Mouse (Mus musculus) forebrain, embryonic 13.5 days (tissue): Measurements from ENCODE around the gene Clcn7. TPM values are rescaled to one million over a fixed set of nuclear protein-coding genes. Genes with fewer than 3 reads are reported as not detected.
"Not testable (repeated sequence)": the region's sequence is repeated elsewhere in the genome, so short reads cannot be mapped to it uniquely, and the experiment has no call there.

Experiments used
- ATAC-seq: fragments of 200-750 bp; cut with Nextera tagmentation; 2 replicates; pipeline ENCODE4 v1.8.0; 2017
- H3K27ac ChIP-seq: fragments of 300-500 bp; sonication (generic); 2 replicates; pipeline ENCODE4 v1.5.1; 2015; ENCODE audit warnings: inconsistent platforms, mild to moderate bottlenecking, moderate library complexity
- H3K27me3 ChIP-seq: fragments of 300-500 bp; sonication (generic); 2 replicates; pipeline ENCODE4 v1.6.1; 2015; ENCODE audit warnings: mild to moderate bottlenecking, inconsistent platforms
- H3K36me3 ChIP-seq: fragments of 300-500 bp; sonication (generic); 2 replicates; pipeline ENCODE4 v1.6.1; 2015; ENCODE audit warnings: mild to moderate bottlenecking, inconsistent platforms; ENCODE audit not compliant: poor library complexity, severe bottlenecking
- H3K4me1 ChIP-seq: fragments of 300-500 bp; sonication (generic); 2 replicates; pipeline ENCODE4 v1.6.1; 2015; ENCODE audit warnings: inconsistent platforms
- H3K4me2 ChIP-seq: fragments of 300-500 bp; sonication (generic); 2 replicates; pipeline ENCODE4 v1.6.1; 2015; ENCODE audit warnings: inconsistent platforms, mild to moderate bottlenecking, moderate library complexity
- H3K4me3 ChIP-seq: fragments of 300-500 bp; sonication (generic); 2 replicates; pipeline ENCODE4 v1.5.1; 2015; ENCODE audit warnings: mild to moderate bottlenecking, inconsistent platforms
- H3K9ac ChIP-seq: fragments of 300-500 bp; sonication (generic); 2 replicates; pipeline ENCODE4 v1.6.1; 2015; ENCODE audit warnings: mild to moderate bottlenecking, inconsistent platforms
- H3K9me3 ChIP-seq: fragments of 300-500 bp; sonication (generic); replicated peaks from 2 replicates; pipeline ENCODE4 v1.6.1; 2016; ENCODE audit warnings: inconsistent platforms
- WGBS: fragments of 180-500 bp; shearing (Covaris S2); methylation state at CpG from one replicate; pipeline ENCODE4 v1.1.7; 2015; 5-methylcytosine and 5-hydroxymethylcytosine counted together
- polyA plus RNA-seq: library from polyadenylated mRNA; unstranded; fragments of >200 nt; fragmentation: Nextera tagmentation; extraction: Ambion mirVana; gene quantifications from 2 replicates; pipeline ENCODE4 v1.2.1, GENCODE M21; 2015

Gene Clcn7
- polyA plus RNA-seq, 1 experiment from 2014 or later = 23.6 TPM

DNA sequence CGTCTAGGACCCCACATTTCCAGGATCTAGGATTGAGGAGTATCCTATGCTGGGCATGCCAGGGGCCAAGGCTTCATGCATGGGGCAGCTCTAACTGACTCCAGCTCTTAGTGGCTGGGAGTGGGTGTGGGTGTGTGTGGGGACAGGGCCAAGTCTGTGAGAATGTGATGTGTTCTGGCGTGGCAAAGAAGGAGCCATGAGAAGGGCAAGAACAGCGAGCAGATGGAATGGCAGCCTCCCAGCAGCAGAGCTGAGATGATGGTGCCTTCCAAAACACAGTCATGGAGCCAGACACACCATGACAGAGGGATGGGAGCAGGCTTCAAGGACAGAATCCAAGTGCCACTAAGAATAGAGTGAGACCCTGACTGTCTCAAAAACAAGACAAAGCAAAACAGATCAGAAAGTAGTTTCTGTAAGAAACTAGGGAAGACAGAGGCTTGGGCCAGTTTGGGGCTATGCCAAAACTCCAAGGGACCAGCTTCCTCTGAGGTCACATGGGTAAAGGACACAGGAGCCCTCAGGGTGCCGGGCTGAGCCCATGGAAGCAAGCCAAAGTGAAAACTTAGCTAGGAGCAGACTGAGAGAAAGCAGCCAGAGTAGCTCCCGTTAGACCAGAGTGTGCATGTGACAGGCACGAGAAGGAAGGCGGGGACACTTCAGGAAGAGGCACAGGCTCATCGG is 21.3 kb upstream of the Clcn7 start:
- Histone ChIP-seq H3K27ac (no peak overlapping the region), H3K4me1 (peaks cover 18% of the 10 kb centered on the region), H3K36me3 (peaks cover 65% of the 10 kb centered on the region), H3K27me3 (no peaks in the 10 kb centered on the region), H3K9ac (0 out of 2 replicates have a peak overlapping the region, but pooled peaks have one; percentile 21), H3K9me3 (no peaks in the 10 kb centered on the region), H3K4me2 (no peak overlapping the region), H3K4me3 (no peak overlapping the region)
- WGBS = 86% methylated on average over 8 of the region's 8 CpGs
- ATAC-seq = no peak; the same call in 1 of the 2 replicates

DNA sequence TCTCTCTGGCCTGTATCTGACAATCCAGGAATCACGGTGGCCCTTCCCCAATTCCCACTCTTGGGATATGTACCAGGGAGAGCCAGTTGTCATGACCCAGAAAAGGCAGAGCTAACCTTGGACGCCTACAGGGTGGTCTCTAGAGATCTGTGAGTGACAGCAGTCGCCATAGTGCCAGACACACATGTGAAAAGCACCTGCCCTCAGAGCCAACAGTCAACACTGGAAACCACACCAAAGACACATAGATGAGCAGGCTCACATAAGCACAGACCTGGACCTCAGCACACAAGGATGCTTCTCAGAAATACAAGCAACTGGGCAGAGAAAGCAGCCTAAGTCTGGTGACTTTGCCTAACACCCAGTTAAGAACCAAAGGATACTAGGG is 20.8 kb upstream of the Clcn7 start:
- Histone ChIP-seq H3K36me3 (peaks cover 59% of the 10 kb centered on the region), H3K27ac (no peak overlapping the region), H3K27me3 (no peaks in the 10 kb centered on the region; the same call in 1 of the 2 replicates), H3K4me1 (peaks cover 18% of the 10 kb centered on the region), H3K4me3 (no peak overlapping the region), H3K9me3 (no peaks in the 10 kb centered on the region), H3K4me2 (no peak overlapping the region), H3K9ac (no peak overlapping the region)
- WGBS = 84% methylated on average over 3 of the region's 3 CpGs
- no peak for ATAC-seq

DNA sequence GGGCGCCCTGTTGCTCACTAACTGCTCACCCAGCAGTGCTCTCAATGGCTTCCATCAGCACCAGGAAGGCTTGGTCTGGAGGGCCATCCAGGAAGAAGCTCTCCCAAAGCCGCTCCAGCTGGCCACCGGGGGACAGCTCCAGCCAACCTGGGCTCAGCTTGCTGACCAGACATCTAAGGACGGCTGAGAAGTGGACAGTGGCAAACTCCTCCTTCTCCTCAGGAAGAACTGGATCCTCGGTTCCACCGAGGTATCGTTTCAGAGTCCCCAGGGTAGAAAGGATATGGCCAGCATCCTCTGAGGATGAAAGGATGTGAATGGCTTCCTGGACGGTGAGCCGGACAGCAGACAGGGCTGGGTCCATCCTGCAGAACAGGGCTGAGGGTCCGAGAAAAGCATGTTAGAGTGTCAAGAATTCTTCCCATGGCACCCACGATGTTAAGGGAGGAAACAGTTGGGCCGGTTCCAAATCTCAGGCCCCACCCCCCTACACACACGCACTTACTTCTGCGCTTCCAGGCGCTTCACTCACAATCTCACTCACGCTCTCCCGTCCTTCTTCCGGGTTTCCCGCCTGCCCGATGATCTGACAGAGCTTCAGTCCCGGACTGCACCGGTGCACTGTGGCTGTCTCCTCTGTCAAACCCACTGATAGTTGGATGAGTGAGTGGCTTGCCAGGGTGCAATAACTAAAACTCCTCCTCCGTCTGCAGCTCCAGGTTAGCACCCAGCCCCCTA is 18.1 kb upstream of the Clcn7 start:
- H3K27ac ChIP-seq = peak overlapping the region; percentile 89
- peaks cover 35% of the 10 kb centered on the region for H3K36me3 ChIP-seq
- peak overlapping the region; percentile 58 for H3K4me3 ChIP-seq
- H3K4me2 ChIP-seq = peak overlapping the region; percentile 97
- peak overlapping the region; percentile 76 for H3K9ac ChIP-seq
- peaks cover 4% of the 10 kb centered on the region for H3K27me3 ChIP-seq
- H3K9me3 ChIP-seq = no peaks in the 10 kb centered on the region
- H3K4me1 ChIP-seq = peaks cover 18% of the 10 kb centered on the region
- 13% methylated on average over 23 of the region's 23 CpGs for WGBS
- no peak for ATAC-seq

DNA sequence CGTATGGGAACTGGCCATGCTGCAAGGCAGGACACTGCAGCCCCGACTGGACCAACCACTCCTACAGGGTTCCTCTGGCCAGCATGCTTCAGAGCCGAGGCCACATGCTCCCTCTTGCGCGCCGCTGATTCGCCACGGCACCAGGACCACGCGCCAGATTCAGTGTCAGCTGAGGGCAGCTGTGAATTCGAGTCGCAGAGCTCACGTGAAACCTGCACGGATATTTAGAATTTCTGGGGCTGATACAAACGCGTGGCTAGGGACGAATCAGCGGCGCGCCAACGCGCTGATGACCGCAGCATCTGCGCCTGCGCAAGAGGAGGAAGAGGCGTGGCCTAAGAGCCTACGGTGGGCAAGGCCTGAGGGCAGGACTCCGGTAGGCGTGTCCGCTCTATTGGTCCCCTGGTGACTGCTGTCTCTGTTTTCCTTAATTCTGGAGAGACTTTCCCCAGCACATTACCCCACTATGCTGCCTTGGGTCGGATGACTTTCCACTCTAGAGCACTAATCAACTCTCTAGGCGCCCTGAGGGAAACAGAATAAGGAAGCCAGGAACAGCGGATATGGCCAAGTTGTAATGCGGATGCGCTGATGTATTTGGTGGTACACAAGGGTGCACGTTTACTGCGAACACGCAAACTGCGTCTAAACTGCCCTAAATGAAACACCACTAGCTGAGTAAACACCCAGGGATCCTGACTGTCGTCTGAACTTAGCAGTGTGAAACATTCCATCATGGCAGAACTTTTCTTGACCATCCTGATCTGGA is 17.3 kb upstream of the Clcn7 start, which contains the start of gene Telo2:
Gene Telo2 (minus strand): TSS at position 304 of the 769 bp plus-strand sequence.
- Histone ChIP-seq H3K4me2 (peak within 1 kb of the TSS; percentile 97), H3K9me3 (no peaks in the 10 kb centered on the region), H3K36me3 (peaks cover 27% of the 10 kb centered on the region), H3K27me3 (peaks cover 4% of the 10 kb centered on the region), H3K9ac (peak within 1 kb of the TSS; percentile 76), H3K27ac (peak within 1 kb of the TSS; percentile 89), H3K4me3 (peak within 1 kb of the TSS; percentile 58), H3K4me1 (peaks cover 18% of the 10 kb centered on the region)
- WGBS = 4% methylated on average over 40 of the region's 40 CpGs
- peak; percentile 94 for ATAC-seq

DNA sequence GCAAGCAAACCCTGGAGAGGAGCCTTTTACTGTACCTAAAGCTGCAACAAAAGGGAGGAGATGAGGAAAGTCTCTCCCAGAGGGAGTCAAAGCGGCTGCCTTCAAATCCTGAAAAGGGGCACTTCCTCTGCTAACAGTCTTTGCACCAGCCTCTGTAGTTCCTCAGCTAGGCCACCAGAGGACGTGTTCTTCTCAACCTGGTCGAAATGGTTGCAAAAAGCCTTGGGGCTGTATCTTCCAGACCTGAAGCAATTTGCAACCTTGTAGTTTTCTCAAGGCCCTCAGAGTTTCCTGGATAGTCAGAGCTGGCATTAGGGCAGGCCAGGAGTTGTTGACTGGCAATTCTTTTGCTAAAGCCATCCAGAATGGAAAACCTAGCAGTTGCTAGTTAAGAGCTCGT is 15.9 kb upstream of the Clcn7 start:
- no peak overlapping the region for H3K4me3 ChIP-seq
- ATAC-seq = no peak
- H3K27ac ChIP-seq = no peak overlapping the region
- 34% methylated on average over 4 of the region's 4 CpGs for WGBS
- H3K4me2 ChIP-seq = peak overlapping the region; percentile 7; the same call in 1 of the 2 replicates
- peaks cover 7% of the 10 kb centered on the region for H3K27me3 ChIP-seq
- H3K9ac ChIP-seq = no peak overlapping the region
- no peaks in the 10 kb centered on the region for H3K9me3 ChIP-seq
- peaks cover 15% of the 10 kb centered on the region for H3K36me3 ChIP-seq
- H3K4me1 ChIP-seq = peaks cover 14% of the 10 kb centered on the region

DNA sequence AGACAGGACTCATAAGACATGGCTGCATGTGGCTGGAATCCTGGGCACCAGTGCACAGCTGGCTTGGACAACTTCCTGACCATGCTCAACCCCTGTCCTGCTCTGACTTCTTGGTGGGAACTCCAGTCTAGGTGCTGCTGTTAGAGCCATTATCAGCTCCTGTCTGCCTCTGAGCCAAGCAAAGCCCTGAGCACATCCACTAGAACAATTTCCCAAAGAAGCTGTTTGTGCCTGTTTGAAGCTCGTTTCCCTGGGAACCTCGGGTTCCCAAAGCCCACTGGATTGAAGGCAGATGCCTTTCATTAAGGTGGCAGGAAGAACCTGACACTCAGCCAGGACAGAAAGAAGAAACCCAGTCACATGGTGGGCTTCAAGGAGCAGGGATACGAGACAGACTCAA is 12.8 kb upstream of the Clcn7 start, which contains the start of gene Ptx4:
Gene Ptx4 (plus strand): TSS at position 355 of the 400 bp plus-strand sequence.
- Histone ChIP-seq H3K27me3 (peaks cover 13% of the 10 kb centered on the region), H3K4me2 (no peak within 1 kb of the TSS), H3K4me1 (peaks cover 5% of the 10 kb centered on the region), H3K9me3 (no peaks in the 10 kb centered on the region), H3K4me3 (no peak within 1 kb of the TSS), H3K27ac (no peak within 1 kb of the TSS), H3K36me3 (no peaks in the 10 kb centered on the region), H3K9ac (no peak within 1 kb of the TSS)
- 44% methylated on average over 3 of the region's 3 CpGs for WGBS
- no peak for ATAC-seq

DNA sequence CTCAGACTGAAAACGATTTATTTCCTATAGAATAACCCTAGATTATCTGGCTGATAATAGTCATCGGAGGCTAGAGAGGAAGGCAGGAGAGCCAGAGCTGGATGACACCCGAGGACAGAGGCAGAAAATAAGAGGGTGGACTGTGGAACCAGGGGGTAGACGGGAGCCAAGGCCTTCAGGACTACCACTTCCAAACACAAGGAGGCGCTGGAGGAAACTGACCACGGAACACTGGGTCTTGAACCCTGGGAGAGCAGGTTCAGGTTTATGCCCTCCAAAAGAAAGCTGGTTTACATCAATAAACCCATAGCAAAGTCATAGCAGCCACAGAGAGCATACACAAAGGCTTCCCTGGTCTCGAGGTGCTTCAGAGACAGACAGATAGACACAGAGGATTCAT is 9.2 kb upstream of the Clcn7 start:
- no peaks in the 10 kb centered on the region for H3K36me3 ChIP-seq
- H3K9ac ChIP-seq = no peak overlapping the region
- H3K27ac ChIP-seq = no peak overlapping the region
- H3K4me2 ChIP-seq = no peak overlapping the region
- 29% methylated on average over 7 of the region's 7 CpGs for WGBS
- no peaks in the 10 kb centered on the region for H3K4me1 ChIP-seq
- peaks cover 11% of the 10 kb centered on the region for H3K27me3 ChIP-seq
- no peak overlapping the region for H3K4me3 ChIP-seq
- H3K9me3 ChIP-seq = no peaks in the 10 kb centered on the region
- no peak for ATAC-seq

DNA sequence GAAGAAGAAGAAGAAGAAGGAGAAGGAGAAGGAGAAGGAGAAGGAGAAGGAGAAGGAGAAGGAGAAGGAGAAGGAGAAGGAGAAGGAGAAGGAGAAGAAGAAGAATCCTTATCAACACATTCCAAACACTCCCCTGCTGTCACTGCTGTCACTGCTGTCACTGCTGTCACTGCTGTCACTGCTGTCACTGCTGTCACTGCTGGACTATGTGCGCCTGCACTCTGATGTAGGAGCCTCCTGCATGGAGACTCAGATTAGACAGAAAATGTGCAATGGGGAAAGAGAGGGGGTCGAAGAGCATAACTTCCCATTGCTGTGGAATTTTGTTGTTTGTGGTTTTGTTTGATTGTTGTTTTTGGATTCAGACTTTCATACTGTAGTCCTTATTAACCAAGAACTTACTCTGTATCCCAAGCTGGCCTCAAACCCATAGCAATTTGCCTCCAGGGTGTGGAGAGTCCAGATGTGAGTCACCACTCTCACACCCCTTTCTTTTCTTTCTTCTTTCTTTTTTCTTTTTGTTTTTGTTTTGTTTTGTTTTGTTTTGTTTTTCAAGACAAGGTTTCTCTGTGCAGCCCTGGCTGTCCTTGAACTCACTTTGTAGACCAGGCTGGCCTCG is 7.6 kb upstream of the Clcn7 start:
- WGBS = 75% methylated on average over 3 of the region's 3 CpGs
- H3K9ac ChIP-seq, ATAC-seq, H3K36me3 ChIP-seq, H3K4me1 ChIP-seq, H3K4me3 ChIP-seq, H3K4me2 ChIP-seq, H3K9me3 ChIP-seq, H3K27me3 ChIP-seq, H3K27ac ChIP-seq: not testable (repeated sequence)

DNA sequence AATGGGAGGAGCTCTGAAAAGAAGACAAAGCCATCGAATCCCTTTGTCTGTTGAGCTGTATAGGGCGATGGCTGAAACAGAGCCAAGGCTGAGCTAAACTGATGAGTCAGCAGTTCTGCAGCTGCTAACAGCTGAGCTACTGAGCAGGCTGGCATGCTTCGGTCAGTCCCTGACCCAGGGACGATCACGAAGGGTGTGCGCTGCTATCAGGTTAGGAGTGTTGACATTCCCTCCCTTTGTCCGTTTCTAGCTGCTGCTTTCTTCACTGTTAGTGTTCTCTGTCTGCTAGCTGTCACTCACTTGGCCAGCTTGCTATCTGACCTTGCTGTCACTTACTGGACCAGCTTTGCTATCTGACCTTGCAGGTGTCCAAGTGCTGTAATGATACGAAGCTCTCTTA is 6.1 kb upstream of the Clcn7 start:
- Histone ChIP-seq H3K27me3 (peaks cover 5% of the 10 kb centered on the region; the same call in 1 of the 2 replicates), H3K9me3 (no peaks in the 10 kb centered on the region), H3K9ac (no peak overlapping the region), H3K27ac (no peak overlapping the region), H3K36me3 (no peaks in the 10 kb centered on the region), H3K4me3 (no peak overlapping the region), H3K4me2 (no peak overlapping the region), H3K4me1 (no peaks in the 10 kb centered on the region)
- WGBS = 66% methylated on average over 8 of the region's 8 CpGs
- ATAC-seq = no peak

DNA sequence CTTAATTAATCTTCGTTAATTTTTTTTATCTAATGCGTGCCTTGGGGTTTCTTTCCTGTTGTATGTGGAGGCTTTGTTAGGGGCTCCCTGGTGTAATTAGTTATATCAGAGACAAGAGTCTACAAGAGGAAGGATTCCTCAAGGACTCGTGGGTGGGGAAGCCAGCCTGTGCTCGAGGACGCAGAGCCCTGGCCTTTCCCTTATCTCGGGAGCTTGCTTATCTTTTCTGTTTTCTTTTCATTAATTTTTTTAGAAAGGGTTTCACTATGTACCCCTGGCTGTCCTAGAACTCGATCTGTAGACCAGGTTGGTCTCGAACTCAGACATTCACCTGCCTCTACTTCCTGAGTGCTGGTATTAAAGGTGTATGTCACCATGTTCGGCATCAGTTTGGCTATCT is 5.5 kb upstream of the Clcn7 start:
- Histone ChIP-seq H3K27me3 (peaks cover 4% of the 10 kb centered on the region; the same call in 1 of the 2 replicates), H3K4me1 (no peaks in the 10 kb centered on the region), H3K36me3 (no peaks in the 10 kb centered on the region), H3K27ac (no peak overlapping the region), H3K9ac (no peak overlapping the region), H3K4me3 (no peak overlapping the region), H3K9me3 (no peaks in the 10 kb centered on the region), H3K4me2 (no peak overlapping the region)
- no peak for ATAC-seq
- 68% methylated on average over 9 of the region's 9 CpGs for WGBS

DNA sequence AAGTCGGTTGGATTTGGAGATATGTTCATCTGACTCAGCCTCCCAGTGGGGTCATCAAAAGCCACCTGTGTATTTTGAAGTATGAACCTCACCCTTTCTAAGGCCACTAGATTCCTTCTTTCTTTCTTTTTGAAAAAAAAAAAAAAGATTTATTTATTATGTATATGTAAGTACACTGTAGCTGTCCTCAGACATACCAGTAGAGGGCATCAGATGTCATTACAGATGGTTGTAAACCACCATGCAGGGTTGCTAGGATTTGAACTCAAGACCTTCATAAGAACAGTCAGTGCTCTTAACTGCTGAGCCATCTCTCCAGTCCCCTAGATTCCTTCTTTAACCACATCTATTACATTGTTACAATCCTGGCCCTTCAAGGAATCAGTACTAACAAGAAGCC is 3.1 kb upstream of the Clcn7 start:
- no peak overlapping the region for H3K4me2 ChIP-seq
- H3K9me3 ChIP-seq = no peaks in the 10 kb centered on the region
- no peak for ATAC-seq
- no peak overlapping the region for H3K4me3 ChIP-seq
- no peak overlapping the region for H3K9ac ChIP-seq
- 94% methylated on average over 1 of the region's 1 CpGs for WGBS
- H3K27me3 ChIP-seq = no peaks in the 10 kb centered on the region
- no peaks in the 10 kb centered on the region for H3K36me3 ChIP-seq
- peaks cover 12% of the 10 kb centered on the region for H3K4me1 ChIP-seq
- H3K27ac ChIP-seq = no peak overlapping the region
